Mouse (Mus musculus) cerebral cortex, adult 2 months (tissue): Measurements from ENCODE around the gene Nsun2.

Source experiments
- WGBS: fragments of 180-500 bp; shearing (Covaris S2); methylation state at CpG from one replicate; pipeline ENCODE4 v1.1.7; 2018; 5-methylcytosine and 5-hydroxymethylcytosine counted together

Gene Nsun2

GRCm38 (mm10) chr13:69554255-69554654 lies 20.7 kb downstream of the Nsun2 start:
- WGBS, result 80% methylated on average over 9 of the region's 9 CpGs

GRCm38 (mm10) chr13:69555045-69555444 lies 21.5 kb downstream of the Nsun2 start:
- 25% methylated on average over 8 of the region's 8 CpGs for WGBS

GRCm38 (mm10) chr13:69555957-69556482 lies 22.5 kb downstream of the Nsun2 start:
- WGBS, result 90% methylated on average over 6 of the region's 6 CpGs

- 47% methylated on average over 6 of the region's 6 CpGs for WGBS
Measured at GRCm38 (mm10) chr13:69558098-69558660, 24.6 kb downstream of the Nsun2 start.

GRCm38 (mm10) chr13:69559291-69559961 lies 25.9 kb downstream of the Nsun2 start:
- 57% methylated on average over 13 of the region's 13 CpGs for WGBS

- 48% methylated on average over 9 of the region's 9 CpGs for WGBS
Measured at GRCm38 (mm10) chr13:69562004-69562403, 28.5 kb downstream of the Nsun2 start.

GRCm38 (mm10) chr13:69562654-69563574 lies 29.4 kb downstream of the Nsun2 start:
- 78% methylated on average over 12 of the region's 12 CpGs for WGBS

GRCm38 (mm10) chr13:69563905-69564304 lies 30.4 kb downstream of the Nsun2 start:
- WGBS, result 88% methylated on average over 3 of the region's 3 CpGs

GRCm38 (mm10) chr13:69565401-69565800 lies 31.9 kb downstream of the Nsun2 start:
- 96% methylated on average over 4 of the region's 4 CpGs for WGBS

- WGBS, result 76% methylated on average over 9 of the region's 9 CpGs
Measured at GRCm38 (mm10) chr13:69569201-69569600, 35.7 kb downstream of the Nsun2 start.

GRCm38 (mm10) chr13:69572594-69572993 lies 39.0 kb downstream of the Nsun2 start:
- WGBS, result 96% methylated on average over 3 of the region's 3 CpGs

GRCm38 (mm10) chr13:69576676-69577075 lies 43.1 kb downstream of the Nsun2 start:
- WGBS, result 74% methylated on average over 11 of the region's 11 CpGs

- 94% methylated on average over 16 of the region's 16 CpGs for WGBS
Measured at GRCm38 (mm10) chr13:69577181-69577834, 43.8 kb downstream of the Nsun2 start.

- 94% methylated on average over 6 of the region's 6 CpGs for WGBS
Measured at GRCm38 (mm10) chr13:69582411-69582810, 48.9 kb downstream of the Nsun2 start.

GRCm38 (mm10) chr13:69583591-69583990 lies 50.0 kb downstream of the Nsun2 start:
- 94% methylated on average over 6 of the region's 6 CpGs for WGBS

- WGBS, result 58% methylated on average over 6 of the region's 6 CpGs
Measured at GRCm38 (mm10) chr13:69585828-69586227, 52.3 kb downstream of the Nsun2 start.

- 61% methylated on average over 10 of the region's 10 CpGs for WGBS
Measured at GRCm38 (mm10) chr13:69586337-69586736, 52.8 kb downstream of the Nsun2 start.

GRCm38 (mm10) chr13:69587849-69588248 lies 54.3 kb downstream of the Nsun2 start:
- 90% methylated on average over 3 of the region's 3 CpGs for WGBS

GRCm38 (mm10) chr13:69588263-69588662 lies 54.7 kb downstream of the Nsun2 start:
- WGBS, result 76% methylated on average over 6 of the region's 6 CpGs

- 97% methylated on average over 5 of the region's 5 CpGs for WGBS
Measured at GRCm38 (mm10) chr13:69591338-69591737, 57.8 kb downstream of the Nsun2 start.

GRCm38 (mm10) chr13:69592226-69592625 lies 58.7 kb downstream of the Nsun2 start:
- 89% methylated on average over 8 of the region's 8 CpGs for WGBS

- 87% methylated on average over 8 of the region's 8 CpGs for WGBS
Measured at GRCm38 (mm10) chr13:69593453-69593852, 59.9 kb downstream of the Nsun2 start.
